Mouse (Mus musculus): Measurements from ENCODE around the gene Jsrp1. TPM values are rescaled to one million over a fixed set of nuclear protein-coding genes. Genes with fewer than 3 reads are reported as not detected.
A peak's percentile ranks its signal among the peaks of the same experiment; 100 is the strongest.

Jsrp1 gene
- polyA plus RNA-seq, 1 experiment from 2014 or later, result 1.3 TPM

- Histone ChIP-seq H3K4me3 (ENCODE audit: low read length) (no peak overlapping the region), H3K27me3 (ENCODE audit: control insufficient read depth, insufficient read depth, low read depth, low read length) (no peaks in the 10 kb centered on the region), H3K27ac (ENCODE audit: low read length) (no peak overlapping the region), H3K9me3 (ENCODE audit: control insufficient read depth, low read length) (no peaks in the 10 kb centered on the region), H3K9ac (ENCODE audit: low read length) (no peak overlapping the region), H3K4me1 (replicated peaks; ENCODE audit: control insufficient read depth, insufficient read depth, low read length) (peaks cover 16% of the 10 kb centered on the region), H3K4me2 (ENCODE audit: low read depth, low read length) (no peak overlapping the region), H3K36me3 (ENCODE audit: control insufficient read depth, insufficient read depth, low read length) (peaks cover 39% of the 10 kb centered on the region)
- ATAC-seq (ENCODE audit: low read depth), result no peak
- 81% methylated on average over 10 of the region's 10 CpGs for WGBS
These were observed 10.9 kb downstream of the Jsrp1 start for GRCm38 (mm10) chr10:80802204-80802912.

GRCm38 (mm10) chr10:80799070-80799566 lies 14.2 kb downstream of the Jsrp1 start:
- Histone ChIP-seq H3K9ac (ENCODE audit: low read length) (peak overlapping the region; percentile 97), H3K9me3 (ENCODE audit: control insufficient read depth, low read length) (no peaks in the 10 kb centered on the region), H3K27ac (ENCODE audit: low read length) (peak overlapping the region; percentile 96), H3K4me3 (ENCODE audit: low read length) (peak overlapping the region; percentile 84), H3K27me3 (ENCODE audit: control insufficient read depth, insufficient read depth, low read depth, low read length) (no peaks in the 10 kb centered on the region), H3K36me3 (ENCODE audit: control insufficient read depth, insufficient read depth, low read length) (peaks cover 41% of the 10 kb centered on the region), H3K4me2 (ENCODE audit: low read depth, low read length) (peak overlapping the region; percentile 80), H3K4me1 (replicated peaks; ENCODE audit: control insufficient read depth, insufficient read depth, low read length) (peaks cover 16% of the 10 kb centered on the region)
- no peak for ATAC-seq (ENCODE audit: low read depth)
- 1% methylated on average over 18 of the region's 18 CpGs for WGBS

- Histone ChIP-seq H3K36me3 (ENCODE audit: control insufficient read depth, insufficient read depth, low read length) (peaks cover 39% of the 10 kb centered on the region), H3K4me2 (ENCODE audit: low read depth, low read length) (peak within 1 kb of the TSS; percentile 80), H3K27ac (ENCODE audit: low read length) (peak within 1 kb of the TSS; percentile 96), H3K4me3 (ENCODE audit: low read length) (peak within 1 kb of the TSS; percentile 84), H3K9me3 (ENCODE audit: control insufficient read depth, low read length) (no peaks in the 10 kb centered on the region), H3K27me3 (ENCODE audit: control insufficient read depth, insufficient read depth, low read depth, low read length) (no peaks in the 10 kb centered on the region), H3K9ac (ENCODE audit: low read length) (peak within 1 kb of the TSS; percentile 97), H3K4me1 (replicated peaks; ENCODE audit: control insufficient read depth, insufficient read depth, low read length) (peaks cover 16% of the 10 kb centered on the region)
- under 1% methylated on average over 93 of the region's 104 CpGs for WGBS
- ATAC-seq (ENCODE audit: low read depth), result peak; percentile 95
These were observed 14.9 kb downstream of the Jsrp1 start, which contains the start of the genes Sf3a2 and Plekhj1 for GRCm38 (mm10) chr10:80798150-80799006. Gene Sf3a2, plus strand, starts transcription at chr10:80798198. Gene Plekhj1, minus strand, starts transcription at chr10:80798626.

- Histone ChIP-seq H3K27me3 (ENCODE audit: control insufficient read depth, insufficient read depth, low read depth, low read length) (no peaks in the 10 kb centered on the region), H3K4me3 (ENCODE audit: low read length) (peak overlapping the region; percentile 84), H3K4me1 (replicated peaks; ENCODE audit: control insufficient read depth, insufficient read depth, low read length) (peaks cover 16% of the 10 kb centered on the region), H3K9me3 (ENCODE audit: control insufficient read depth, low read length) (no peaks in the 10 kb centered on the region), H3K36me3 (ENCODE audit: control insufficient read depth, insufficient read depth, low read length) (peaks cover 37% of the 10 kb centered on the region), H3K9ac (ENCODE audit: low read length) (peak overlapping the region; percentile 97), H3K27ac (ENCODE audit: low read length) (peak overlapping the region; percentile 96), H3K4me2 (ENCODE audit: low read depth, low read length) (peak overlapping the region; percentile 71)
- 2% methylated on average over 57 of the region's 59 CpGs for WGBS
- ATAC-seq (ENCODE audit: low read depth), result peak; percentile 74
These were observed 15.8 kb downstream of the Jsrp1 start for GRCm38 (mm10) chr10:80797186-80798149.

- Histone ChIP-seq H3K4me1 (replicated peaks; ENCODE audit: control insufficient read depth, insufficient read depth, low read length) (peaks cover 16% of the 10 kb centered on the region), H3K4me2 (ENCODE audit: low read depth, low read length) (peak overlapping the region; percentile 71), H3K27ac (ENCODE audit: low read length) (no peak overlapping the region), H3K36me3 (ENCODE audit: control insufficient read depth, insufficient read depth, low read length) (peaks cover 35% of the 10 kb centered on the region), H3K4me3 (ENCODE audit: low read length) (no peak overlapping the region), H3K9me3 (ENCODE audit: control insufficient read depth, low read length) (no peaks in the 10 kb centered on the region), H3K27me3 (ENCODE audit: control insufficient read depth, insufficient read depth, low read depth, low read length) (no peaks in the 10 kb centered on the region), H3K9ac (ENCODE audit: low read length) (peak overlapping the region; percentile 97; the same call in 1 of the 2 replicates)
- 77% methylated on average over 9 of the region's 9 CpGs for WGBS
- ATAC-seq (ENCODE audit: low read depth), result no peak
These were observed 16.9 kb downstream of the Jsrp1 start for GRCm38 (mm10) chr10:80796307-80796848.

- WGBS, result 80% methylated on average over 8 of the region's 8 CpGs
- ATAC-seq (ENCODE audit: low read depth), result no peak
- no peak overlapping the region for H3K4me3 ChIP-seq (ENCODE audit: low read length)
- H3K27me3 ChIP-seq (ENCODE audit: control insufficient read depth, insufficient read depth, low read depth, low read length), result no peaks in the 10 kb centered on the region
- H3K27ac ChIP-seq (ENCODE audit: low read length), result no peak overlapping the region
- no peak overlapping the region for H3K4me2 ChIP-seq (ENCODE audit: low read depth, low read length)
- H3K4me1 ChIP-seq (replicated peaks; ENCODE audit: control insufficient read depth, insufficient read depth, low read length), result peaks cover 12% of the 10 kb centered on the region
- H3K36me3 ChIP-seq (ENCODE audit: control insufficient read depth, insufficient read depth, low read length), result peaks cover 47% of the 10 kb centered on the region
- H3K9me3 ChIP-seq (ENCODE audit: control insufficient read depth, low read length), result no peaks in the 10 kb centered on the region
- no peak overlapping the region for H3K9ac ChIP-seq (ENCODE audit: low read length)
These were observed 18.5 kb downstream of the Jsrp1 start for GRCm38 (mm10) chr10:80794750-80795149.

- no peaks in the 10 kb centered on the region for H3K27me3 ChIP-seq (ENCODE audit: control insufficient read depth, insufficient read depth, low read depth, low read length)
- H3K36me3 ChIP-seq (ENCODE audit: control insufficient read depth, insufficient read depth, low read length), result peaks cover 53% of the 10 kb centered on the region
- H3K4me1 ChIP-seq (replicated peaks; ENCODE audit: control insufficient read depth, insufficient read depth, low read length), result peaks cover 10% of the 10 kb centered on the region
- no peak overlapping the region for H3K9ac ChIP-seq (ENCODE audit: low read length)
- WGBS, result 75% methylated on average over 4 of the region's 4 CpGs
- no peak for ATAC-seq (ENCODE audit: low read depth)
- no peak overlapping the region for H3K27ac ChIP-seq (ENCODE audit: low read length)
- no peak overlapping the region for H3K4me2 ChIP-seq (ENCODE audit: low read depth, low read length)
- H3K4me3 ChIP-seq (ENCODE audit: low read length), result no peak overlapping the region
- no peaks in the 10 kb centered on the region for H3K9me3 ChIP-seq (ENCODE audit: control insufficient read depth, low read length)
These were observed 19.5 kb downstream of the Jsrp1 start for GRCm38 (mm10) chr10:80793803-80794202.

- no peak overlapping the region for H3K4me2 ChIP-seq (ENCODE audit: low read depth, low read length)
- H3K4me3 ChIP-seq (ENCODE audit: low read length), result no peak overlapping the region
- H3K9me3 ChIP-seq (ENCODE audit: control insufficient read depth, low read length), result no peaks in the 10 kb centered on the region
- no peak overlapping the region for H3K27ac ChIP-seq (ENCODE audit: low read length)
- peaks cover 57% of the 10 kb centered on the region for H3K36me3 ChIP-seq (ENCODE audit: control insufficient read depth, insufficient read depth, low read length)
- no peak overlapping the region for H3K9ac ChIP-seq (ENCODE audit: low read length)
- peaks cover 10% of the 10 kb centered on the region for H3K4me1 ChIP-seq (replicated peaks; ENCODE audit: control insufficient read depth, insufficient read depth, low read length)
- H3K27me3 ChIP-seq (ENCODE audit: control insufficient read depth, insufficient read depth, low read depth, low read length), result no peaks in the 10 kb centered on the region
- ATAC-seq (ENCODE audit: low read depth), result no peak
- WGBS, result 88% methylated on average over 13 of the region's 13 CpGs
These were observed 20.1 kb downstream of the Jsrp1 start for GRCm38 (mm10) chr10:80793033-80793784.
